ENCODE assay signal across 11 mouse cellular contexts in genomic region chr17:46612820-46613219, GRCm38 (mm10). TPM values are rescaled to one million over a fixed set of nuclear protein-coding genes. Genes with fewer than 3 reads are reported as not detected.
DNase-seq lines count a peak whose midpoint lies in the region; ATAC-seq and TF ChIP-seq lines count a peak whose summit lies in the region.
"Had no signal": no experiment of that assay in that cellular context is flagged by ENCODE, and none has a peak within 500 bp of the region (broad histone marks: within the 10 kb centered on the region; RNA-seq: fewer than 3 reads in every experiment).

No protein-coding gene starts in this region.

- H3K4me3 ChIP-seq in lung, embryonic 15.5 days = no peak overlapping the region
- no peak overlapping the region for H3K4me3 ChIP-seq in stomach, postnatal 0 days (ENCODE audit: low read depth, low read length)
- H3K4me3 ChIP-seq: hindbrain, embryonic 13.5 days had no signal

- no peaks in the 10 kb centered on the region for H3K27me3 ChIP-seq in lung, embryonic 15.5 days
- H3K27me3 ChIP-seq in stomach, postnatal 0 days (ENCODE audit: control insufficient read depth, insufficient read depth, low read length) = no peaks in the 10 kb centered on the region
- H3K27me3 ChIP-seq: hindbrain, embryonic 13.5 days had no signal

- TF ChIP-seq CTCF in stomach, postnatal 0 days (IDR thresholded peaks at IDR 0.05; ENCODE audit: low read depth) = no peak

- 9% methylated on average over 4 of the region's 4 CpGs for WGBS in lung, embryonic 15.5 days
- 16% methylated on average over 4 of the region's 4 CpGs for WGBS in stomach, postnatal 0 days

- TF ChIP-seq EP300 in stomach, postnatal 0 days (optimal IDR thresholded peaks at IDR 0.05) = no peak

- peak overlapping the region; percentile 7 for H3K4me2 ChIP-seq in lung, embryonic 15.5 days
- no peak overlapping the region for H3K4me2 ChIP-seq in stomach, postnatal 0 days (replicated peaks; ENCODE audit: low read depth)
- H3K4me2 ChIP-seq: hindbrain, embryonic 13.5 days had no signal

- intact Hi-C loops in gastrocnemius, postnatal 36 days (cut with DNase I) = no loop called here

- H3K36me3 ChIP-seq in lung, embryonic 15.5 days = no peaks in the 10 kb centered on the region
- no peaks in the 10 kb centered on the region for H3K36me3 ChIP-seq in stomach, postnatal 0 days (ENCODE audit: control insufficient read depth, insufficient read depth, low read length)
- H3K36me3 ChIP-seq: hindbrain, embryonic 13.5 days had no signal

- DNase-seq in adrenal gland, postnatal 10 days = peak; percentile 48
- no peak for DNase-seq in adrenal gland, adult 18-20 months (ENCODE audit: low spot score in 2 of 2)
- DNase-seq in lung, postnatal 25 days (ENCODE audit: low spot score) = no peak
- DNase-seq in kidney, postnatal 14 days = peak; percentile 78
- no peak for DNase-seq in stomach, postnatal 0 days (ENCODE audit: low spot score)
- DNase-seq in gastrocnemius, postnatal 36 days = no peak
- no peak for DNase-seq in layer of hippocampus, adult 18-20 months (ENCODE audit: low spot score in 2 of 2)
- DNase-seq: cerebellum, postnatal 14 days had no signal

- H3K4me1 ChIP-seq in lung, embryonic 15.5 days = peaks cover 77% of the 10 kb centered on the region
- H3K4me1 ChIP-seq in stomach, postnatal 0 days (replicated peaks; ENCODE audit: control insufficient read depth, insufficient read depth) = 0 out of 2 replicates have a peak, but pooled peaks cover 10% of the 10 kb centered on the region

- no peaks in the 10 kb centered on the region for H3K9me3 ChIP-seq in lung, embryonic 15.5 days
- no peaks in the 10 kb centered on the region for H3K9me3 ChIP-seq in stomach, postnatal 0 days (ENCODE audit: control insufficient read depth, low read length)
- H3K9me3 ChIP-seq: hindbrain, embryonic 13.5 days had no signal

- ATAC-seq in lung, embryonic 15.5 days (ENCODE audit: borderline replicate concordance, extremely low read depth, low FRiP score, low TSS enrichment) = peak; percentile 27; the same call in 1 of the 2 replicates
- no peak for ATAC-seq in stomach, postnatal 0 days (ENCODE audit: low FRiP score, low TSS enrichment)

- H3K27ac ChIP-seq in lung, embryonic 15.5 days = peak overlapping the region; percentile 91
- H3K27ac ChIP-seq in stomach, postnatal 0 days (replicated peaks) = peak overlapping the region; percentile 72
- H3K27ac ChIP-seq: liver, embryonic 14.5 days had no signal

- no peak overlapping the region for H3K9ac ChIP-seq in lung, embryonic 15.5 days
- H3K9ac ChIP-seq in stomach, postnatal 0 days (ENCODE audit: low read length) = no peak overlapping the region
- H3K9ac ChIP-seq: liver, embryonic 14.5 days had no signal

RNA-seq across cellular contexts. Expression of gene Ptk7, which starts 16.5 kb away (rescaled TPM):
- 10 to 100 TPM; 19.6 to 21.4 TPM for total RNA-seq in adrenal gland, postnatal 10 days (2021)
- total RNA-seq in adrenal gland, adult 18-20 months (2021) = 1 to 10 TPM; 2.7 to 5.8 TPM
- 134 and 142 TPM in 2 replicates for polyA plus RNA-seq in lung, embryonic 15.5 days (2015; fragmentation: Nextera tagmentation; extraction: Ambion mirVana)
- polyA plus RNA-seq in stomach, postnatal 0 days (2015; fragmentation: Nextera tagmentation; extraction: Ambion mirVana) = 29.4 and 32.1 TPM in 2 replicates
- total RNA-seq in gastrocnemius, postnatal 36 days (2021) = under 1 TPM; 0.79 to 0.94 TPM
- total RNA-seq in layer of hippocampus, adult 18-20 months (2021) = 1 to 10 TPM; 8.0 to 9.0 TPM

RNA-seq across cellular contexts. Expression of gene Klc4, which starts 33.0 kb away (rescaled TPM):
- 10 to 100 TPM; 31.9 to 34.9 TPM for total RNA-seq in adrenal gland, postnatal 10 days (2021)
- total RNA-seq in adrenal gland, adult 18-20 months (2021) = 10 to 100 TPM; 35.8 to 47.6 TPM
- 24.9 and 25.8 TPM in 2 replicates for polyA plus RNA-seq in lung, embryonic 15.5 days (2015; fragmentation: Nextera tagmentation; extraction: Ambion mirVana)
- polyA plus RNA-seq in stomach, postnatal 0 days (2015; fragmentation: Nextera tagmentation; extraction: Ambion mirVana) = 34.5 and 34.8 TPM in 2 replicates
- total RNA-seq in gastrocnemius, postnatal 36 days (2021) = 10 to 100 TPM; 11.7 to 11.8 TPM
- 10 to 100 TPM; 22.4 to 22.6 TPM for total RNA-seq in layer of hippocampus, adult 18-20 months (2021)

RNA-seq across cellular contexts. Expression of gene Mrpl2, which starts 33.2 kb away (rescaled TPM):
- 100 to 1,000 TPM; 142 to 147 TPM for total RNA-seq in adrenal gland, postnatal 10 days (2021)
- total RNA-seq in adrenal gland, adult 18-20 months (2021) = 10 to 100 TPM; 97.8 to 99.8 TPM
- polyA plus RNA-seq in lung, embryonic 15.5 days (2015; fragmentation: Nextera tagmentation; extraction: Ambion mirVana) = 106 TPM in 2 replicates
- 96.4 and 98.8 TPM in 2 replicates for polyA plus RNA-seq in stomach, postnatal 0 days (2015; fragmentation: Nextera tagmentation; extraction: Ambion mirVana)
- total RNA-seq in gastrocnemius, postnatal 36 days (2021) = 100 to 1,000 TPM in 1 of 2 experiments, 10 to 100 TPM in 1; 99.4 to 102 TPM
- 10 to 100 TPM; 53.1 to 60.7 TPM for total RNA-seq in layer of hippocampus, adult 18-20 months (2021)

RNA-seq across cellular contexts. Expression of gene Cul7, which starts 37.3 kb away (rescaled TPM):
- total RNA-seq in adrenal gland, postnatal 10 days (2021) = 10 to 100 TPM; 48.5 to 61.7 TPM
- total RNA-seq in adrenal gland, adult 18-20 months (2021) = 10 to 100 TPM; 32.1 to 36.3 TPM
- polyA plus RNA-seq in lung, embryonic 15.5 days (2015; fragmentation: Nextera tagmentation; extraction: Ambion mirVana) = 48.2 and 49.5 TPM in 2 replicates
- 12.9 and 14.0 TPM in 2 replicates for polyA plus RNA-seq in stomach, postnatal 0 days (2015; fragmentation: Nextera tagmentation; extraction: Ambion mirVana)
- total RNA-seq in gastrocnemius, postnatal 36 days (2021) = 1 to 10 TPM; 5.8 to 5.9 TPM
- 10 to 100 TPM; 18.9 to 20.2 TPM for total RNA-seq in layer of hippocampus, adult 18-20 months (2021)

RNA-seq across cellular contexts. Expression of gene Srf, which starts 56.8 kb away (rescaled TPM):
- 10 to 100 TPM; 33.6 to 37.6 TPM for total RNA-seq in adrenal gland, postnatal 10 days (2021)
- 10 to 100 TPM; 40.8 to 66.6 TPM for total RNA-seq in adrenal gland, adult 18-20 months (2021)
- 10.4 and 10.7 TPM in 2 replicates for polyA plus RNA-seq in lung, embryonic 15.5 days (2015; fragmentation: Nextera tagmentation; extraction: Ambion mirVana)
- polyA plus RNA-seq in stomach, postnatal 0 days (2015; fragmentation: Nextera tagmentation; extraction: Ambion mirVana) = 3.7 and 4.3 TPM in 2 replicates
- total RNA-seq in gastrocnemius, postnatal 36 days (2021) = 10 to 100 TPM; 70.4 to 74.9 TPM
- 10 to 100 TPM; 80.8 to 89.0 TPM for total RNA-seq in layer of hippocampus, adult 18-20 months (2021)

Comparison
In these comparisons a context has a peak if more than half of its experiments do, and no peak if none do; other contexts are left out.
1. DNase-seq: peak in adrenal gland, postnatal 10 days (single experiment) and kidney, postnatal 14 days (single experiment); none in adrenal gland, adult 18-20 months (0 of 2), lung, postnatal 25 days (single experiment), stomach, postnatal 0 days (single experiment), gastrocnemius, postnatal 36 days (0 of 2) and layer of hippocampus, adult 18-20 months (0 of 2).